Comparison of ENCODE assay signal across 22 mouse cellular contexts in the genomic region with DNA sequence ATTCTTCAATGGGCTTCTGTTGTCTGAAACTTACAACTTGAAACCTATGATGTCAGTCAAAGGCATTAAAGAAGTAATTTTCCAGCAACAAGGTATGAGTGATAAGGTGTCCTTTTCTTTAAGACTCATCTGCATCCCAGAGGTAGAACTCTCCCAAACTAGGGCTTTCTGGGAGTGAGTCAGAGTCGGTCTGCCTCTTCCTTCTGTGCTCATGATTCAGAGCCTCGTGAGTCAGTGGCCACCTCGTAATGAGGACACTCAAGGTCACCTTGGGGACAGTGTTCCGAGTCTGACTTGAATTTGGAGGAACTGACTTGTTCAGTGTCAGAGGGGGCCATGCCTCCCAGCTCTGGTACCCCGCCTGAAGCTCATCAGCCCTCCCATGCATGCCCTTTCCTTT.
DNase-seq lines count a peak whose midpoint lies in the region; ATAC-seq and TF ChIP-seq lines count a peak whose summit lies in the region.
"Had no signal": no experiment of that assay in that cellular context is flagged by ENCODE, and none has a peak within 500 bp of the region (broad histone marks: within the 10 kb centered on the region; RNA-seq: fewer than 3 reads in every experiment).

No protein-coding gene starts in this region.

- no peak for TF ChIP-seq CTCF in heart, postnatal 0 days (IDR thresholded peaks at IDR 0.05; ENCODE audit: low read depth)
- TF ChIP-seq CTCF in heart, adult 2 months (IDR thresholded peaks at IDR 0.05): no peak
- TF ChIP-seq CTCF in C2C12 (IDR thresholded peaks at IDR 0.05; ENCODE audit: control insufficient read depth, insufficient read depth, insufficient read length): no peak
- TF ChIP-seq CTCF in embryonic fibroblast, embryonic 13.5 days (IDR thresholded peaks at IDR 0.05; ENCODE audit: borderline replicate concordance, insufficient read depth, low read length): no peak

- 44% methylated on average over 5 of the region's 5 CpGs for whole genome bisulfite sequencing in heart, postnatal 0 days
- 46% methylated on average over 5 of the region's 5 CpGs for WGBS in heart, adult 2 months

- H3ac ChIP-seq in C2C12 (ENCODE audit: control insufficient read depth, insufficient read length, low read depth): no peak overlapping the region

- no peak for TF ChIP-seq EP300 in heart, postnatal 0 days (IDR thresholded peaks at IDR 0.05; ENCODE audit: low read depth)
- no peak for TF ChIP-seq EP300 in heart, adult 2 months (IDR thresholded peaks at IDR 0.05; ENCODE audit: insufficient read depth, low read depth, low read length)

- DNase-seq in heart, postnatal 0 days (ENCODE audit: low spot score): no peak
- no peak for DNase-seq in heart, adult 2 months
- DNase-seq in adrenal gland, adult 2 months: peak; percentile 86
- DNase-seq in thymus, postnatal 10 days (ENCODE audit: low spot score in 2 of 2): no peak
- DNase-seq in MN1 (ENCODE audit: low spot score): no peak
- DNase-seq in left cerebral cortex, adult 11 months (ENCODE audit: low spot score): no peak
- DNase-seq: cerebellum, adult 8-10 months; kidney, adult 2 months; kidney, postnatal 25 days; lung, adult 18-20 months; lung, postnatal 14 days; midbrain, embryonic 14.5 days; thymus, postnatal 25 days had no signal

- H3K4me1 ChIP-seq in heart, postnatal 0 days (ENCODE audit: control insufficient read depth, insufficient read depth): no peaks in the 10 kb centered on the region
- no peaks in the 10 kb centered on the region for H3K4me1 ChIP-seq in heart, adult 2 months (ENCODE audit: control insufficient read depth, insufficient read depth, low read length)
- H3K4me1 ChIP-seq in embryonic fibroblast, embryonic 13.5 days (ENCODE audit: control insufficient read depth, insufficient read depth, low read length): peaks cover 2% of the 10 kb centered on the region; the same call in 1 of the 2 replicates
- H3K4me1 ChIP-seq: hindbrain, embryonic 13.5 days had no signal

- H3K9ac ChIP-seq in heart, postnatal 0 days (replicated peaks; ENCODE audit: low read depth, low read length): no peak overlapping the region
- H3K9ac ChIP-seq in heart, adult 2 months (ENCODE audit: low read depth, low read length): no peak overlapping the region
- H3K9ac ChIP-seq: hindbrain, embryonic 13.5 days had no signal

- no peak overlapping the region for H3K4me2 ChIP-seq in heart, postnatal 0 days (ENCODE audit: low read depth, low read length)
- H3K4me2 ChIP-seq: hindbrain, embryonic 13.5 days had no signal

- no peak for TF ChIP-seq POLR2A in heart, adult 2 months (IDR thresholded peaks at IDR 0.05; ENCODE audit: insufficient read depth, low read depth, low read length)
- no peak for TF ChIP-seq POLR2A in embryonic fibroblast, embryonic 13.5 days (IDR thresholded peaks at IDR 0.05; ENCODE audit: low read depth, low read length)

- intact Hi-C loops in heart, adult 2 months (cut with DNase I): no loop called here

- H3K27ac ChIP-seq in heart, postnatal 0 days (ENCODE audit: low read depth): no peak overlapping the region
- H3K27ac ChIP-seq in heart, adult 2 months: no peak overlapping the region
- peak overlapping the region; percentile 23; the same call in 1 of the 2 replicates for H3K27ac ChIP-seq in embryonic fibroblast, embryonic 13.5 days (ENCODE audit: insufficient read depth, low read length)
- H3K27ac ChIP-seq: hindbrain, embryonic 13.5 days; limb, embryonic 10.5 days had no signal

- no peaks in the 10 kb centered on the region for H3K27me3 ChIP-seq in heart, postnatal 0 days (ENCODE audit: control insufficient read depth, insufficient read depth, low read length)
- H3K27me3 ChIP-seq in heart, adult 2 months (ENCODE audit: control insufficient read depth, insufficient read depth, low read length): peaks cover 1% of the 10 kb centered on the region
- no peaks in the 10 kb centered on the region for H3K27me3 ChIP-seq in C2C12 (ENCODE audit: control insufficient read depth, insufficient read depth, insufficient read length)
- H3K27me3 ChIP-seq: hindbrain, embryonic 13.5 days had no signal

- 0 out of 2 replicates have a peak, but pooled peaks have one; percentile 30 for ATAC-seq in heart, postnatal 0 days (ENCODE audit: insufficient read depth, low read depth)
- ATAC-seq: CD4-positive, CD25-positive, alpha-beta regulatory T cell, adult 4 months; forebrain, embryonic 14.5 days; inflammation-experienced regulatory T-cells, adult 6 months had no signal

- H3K79me3 ChIP-seq in C2C12 (ENCODE audit: low read depth): no peaks in the 10 kb centered on the region

- H3K79me2 ChIP-seq in heart, adult 2 months (replicated peaks; ENCODE audit: control insufficient read depth, insufficient read depth, low read length): no peaks in the 10 kb centered on the region
- no peaks in the 10 kb centered on the region for H3K79me2 ChIP-seq in C2C12 (ENCODE audit: control insufficient read depth, insufficient read depth)

- no peaks in the 10 kb centered on the region for H3K9me3 ChIP-seq in heart, postnatal 0 days (replicated peaks; ENCODE audit: control insufficient read depth, low read length)
- H3K9me3 ChIP-seq: hindbrain, embryonic 13.5 days; limb, embryonic 10.5 days had no signal

- no peak overlapping the region for H3K4me3 ChIP-seq in heart, postnatal 0 days (ENCODE audit: low read depth, low read length)
- H3K4me3 ChIP-seq in heart, adult 2 months: no peak overlapping the region
- H3K4me3 ChIP-seq in C2C12 (ENCODE audit: insufficient read depth, poor library complexity, severe bottlenecking): no peak overlapping the region
- H3K4me3 ChIP-seq in embryonic fibroblast, embryonic 13.5 days (ENCODE audit: insufficient read depth, low read length): no peak overlapping the region
- H3K4me3 ChIP-seq: erythroblast, embryonic 14.5 days; hindbrain, embryonic 13.5 days; limb, embryonic 10.5 days; megakaryocyte, embryonic 14.5 days had no signal

- H3K36me3 ChIP-seq in heart, postnatal 0 days (replicated peaks; ENCODE audit: control insufficient read depth, insufficient read depth, low read length): no peaks in the 10 kb centered on the region
- H3K36me3 ChIP-seq in heart, adult 2 months (ENCODE audit: control insufficient read depth, insufficient read depth, low read length): no peaks in the 10 kb centered on the region
- no peaks in the 10 kb centered on the region for H3K36me3 ChIP-seq in C2C12 (ENCODE audit: control insufficient read depth, insufficient read depth)
- H3K36me3 ChIP-seq: hindbrain, embryonic 13.5 days; limb, embryonic 10.5 days had no signal

TF ChIP-seq in C2C12, 6 proteins besides CTCF, POLR2A, EP300 and RAD21:
- TF ChIP-seq CEBPB (IDR thresholded peaks at IDR 0.05; ENCODE audit: low read depth): no peak
- peak; percentile 60 for TF ChIP-seq FOSL1 (IDR thresholded peaks at IDR 0.05; ENCODE audit: insufficient read depth, low read length, poor library complexity, severe bottlenecking)
TF ChIP-seq in C2C12: peak in this region for 1.
